Mouse (Mus musculus) kidney, adult 2 months (tissue): ENCODE measurements around the gene Rhoc.

ENCODE experiments used
- CTCF ChIP-seq: fragments of 200-500 bp; conservative IDR thresholded peaks from 2 replicates; pipeline ENCODE4 v1.5.1; 2011; ENCODE audit warnings: low read depth, mild to moderate bottlenecking, control low read depth, low read length, moderate library complexity, mixed read lengths; ENCODE audit not compliant: insufficient read depth, insufficient read length
- POLR2A ChIP-seq: fragments of 200-500 bp; IDR thresholded peaks from one replicate; pipeline ENCODE4 v1.6.1; 2011; ENCODE audit warnings: low read depth, low read length, control low read depth

- TF ChIP-seq CTCF (no peak), POLR2A (no peak)
Measured at GRCm38 (mm10) chr3:104818749-104819134, 30.6 kb downstream of the Rhoc start.
